Mouse (Mus musculus) urinary bladder, postnatal 14 days (tissue): ENCODE data around the gene Lamb1.

Experiments used
- DNase-seq: peaks from one replicate; pipeline ENCODE4 v3.0.0; 2021; ENCODE audit warnings: low spot score

Gene Lamb1

DNA sequence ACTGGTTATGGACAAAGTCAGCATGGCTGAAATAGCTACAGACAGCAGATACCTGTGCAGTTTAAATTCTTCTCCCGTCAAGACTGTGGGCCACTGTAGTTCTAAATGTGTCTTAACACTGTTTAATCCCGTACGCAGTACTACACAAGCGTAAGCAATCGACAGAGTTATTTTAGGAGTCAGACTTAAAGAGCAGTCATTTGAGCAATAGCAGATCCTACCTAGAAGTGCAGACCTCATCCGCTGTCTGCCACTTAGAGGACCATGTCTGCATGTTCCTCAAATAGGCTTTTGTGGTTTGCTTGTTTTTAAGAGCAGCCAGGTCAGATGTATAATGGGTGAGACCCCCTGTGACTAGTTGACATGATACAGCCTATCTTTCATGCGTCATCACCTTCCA is 49.3 kb downstream of the Lamb1 start:
- DNase-seq = no peak

GRCm38 (mm10) chr12:31315961-31316360 is 50.9 kb downstream of the Lamb1 start:
- no peak for DNase-seq

DNA sequence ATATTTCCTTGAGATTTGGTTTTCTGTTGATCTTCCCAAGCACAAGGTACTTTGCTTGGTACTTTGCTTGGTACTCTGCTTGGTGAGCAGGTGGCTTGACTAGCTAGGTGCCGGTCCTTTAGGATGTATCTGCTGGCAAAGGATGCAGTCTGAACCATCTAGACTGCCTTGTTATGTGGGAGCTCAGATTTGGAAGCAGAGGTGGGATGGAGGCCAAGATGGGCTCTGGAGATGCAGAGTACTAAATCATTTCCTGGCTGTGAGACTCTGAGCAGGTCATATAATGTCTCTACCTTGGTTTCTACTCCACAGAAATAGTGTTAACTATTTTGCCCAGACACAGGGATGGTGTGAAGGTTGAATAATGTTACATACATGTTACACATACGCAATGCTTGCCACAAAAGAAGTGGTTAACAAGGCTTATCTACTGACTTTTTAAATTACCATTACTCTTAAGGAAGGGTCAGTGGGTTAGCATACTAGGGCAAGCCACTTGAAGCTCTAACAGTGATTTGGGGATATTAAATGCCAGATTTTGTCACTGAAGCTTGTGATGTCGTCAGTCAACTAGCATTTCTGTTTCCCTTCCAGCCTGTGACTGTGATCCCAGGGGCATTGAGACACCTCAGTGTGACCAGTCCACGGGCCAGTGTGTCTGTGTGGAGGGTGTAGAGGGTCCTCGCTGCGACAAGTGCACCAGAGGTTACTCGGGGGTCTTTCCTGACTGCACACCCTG is 52.8 kb downstream of the Lamb1 start:
- no peak for DNase-seq

- DNase-seq = no peak
Measured at GRCm38 (mm10) chr12:31318409-31318963, 53.5 kb downstream of the Lamb1 start.

- no peak for DNase-seq
Measured at GRCm38 (mm10) chr12:31320817-31321216, 55.8 kb downstream of the Lamb1 start.

DNA sequence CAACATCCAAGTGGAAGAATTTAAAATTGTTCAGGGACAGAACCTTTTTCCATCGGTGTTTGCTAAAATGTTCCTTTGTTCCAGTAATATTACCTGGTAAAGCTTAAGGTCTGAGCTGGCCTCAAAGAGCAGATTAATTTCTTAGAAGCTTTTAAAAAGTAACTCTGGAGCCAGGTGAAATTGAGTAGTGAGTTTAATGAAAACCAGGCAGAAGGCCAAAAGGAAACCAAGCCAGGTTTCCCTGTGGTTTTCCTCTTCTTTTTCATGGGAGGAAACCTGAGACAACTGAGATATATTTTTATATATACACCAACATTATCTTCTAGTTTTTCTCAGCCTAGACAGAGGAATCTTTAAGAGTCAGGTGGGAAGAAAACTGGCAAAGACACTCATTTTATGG is 56.5 kb downstream of the Lamb1 start:
- DNase-seq = no peak

- no peak for DNase-seq
Measured at GRCm38 (mm10) chr12:31323136-31323695, 58.2 kb downstream of the Lamb1 start.

- DNase-seq = no peak
Measured at GRCm38 (mm10) chr12:31327139-31327538, 62.1 kb downstream of the Lamb1 start.

DNA sequence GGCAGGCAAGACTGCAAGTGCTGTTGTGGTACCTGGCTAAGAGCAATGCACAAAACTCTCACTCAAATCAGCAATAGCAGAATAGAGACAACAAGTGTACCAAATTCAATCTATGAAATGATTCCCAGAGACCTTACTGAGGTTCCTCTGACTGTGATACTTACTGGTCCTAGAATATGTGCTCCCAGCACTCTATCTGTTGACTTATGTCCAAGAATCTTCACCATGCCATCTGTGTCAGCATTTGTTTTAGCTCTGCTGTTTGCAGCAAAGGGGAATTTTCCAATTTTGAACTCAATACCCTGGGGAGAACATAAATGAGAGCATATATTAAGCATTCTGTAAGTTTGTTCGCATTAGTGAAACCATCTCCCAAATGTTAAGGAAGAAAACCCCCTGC is 68.2 kb downstream of the Lamb1 start:
- DNase-seq = no peak

DNA sequence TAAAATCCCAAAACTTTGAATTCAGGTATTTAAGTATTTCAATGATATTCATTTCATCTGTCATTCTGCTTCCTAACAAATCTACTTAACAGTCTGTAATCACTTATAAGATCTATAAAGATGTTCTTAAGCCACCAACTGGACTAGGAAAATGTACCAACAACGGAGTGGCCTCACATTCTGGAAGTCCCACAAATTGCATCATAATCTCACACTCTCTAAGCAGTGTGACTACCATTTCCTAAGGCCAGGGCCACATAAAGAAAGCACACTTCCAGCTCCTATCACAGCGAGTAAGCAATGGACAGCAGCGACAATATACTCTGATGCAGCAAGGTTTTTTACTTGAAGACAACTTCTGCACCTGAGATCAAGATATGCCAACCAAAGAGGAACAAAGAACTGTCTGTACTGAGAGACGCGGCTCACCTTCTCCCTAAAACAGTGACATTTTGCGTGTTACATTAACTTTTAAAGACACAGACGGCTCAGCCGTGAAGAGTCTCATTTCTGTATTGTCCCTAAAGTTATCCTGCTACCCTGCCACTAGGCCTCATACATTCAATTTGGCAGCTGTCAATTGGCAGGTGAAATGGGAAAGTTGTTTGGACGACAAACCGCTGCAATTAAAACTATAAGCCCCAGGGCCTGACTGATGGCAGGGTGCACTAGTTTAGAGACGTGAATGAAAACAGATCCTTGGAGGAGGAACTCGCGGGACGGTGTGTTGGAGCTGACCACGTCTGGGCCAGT is 85.3 kb downstream of the Lamb1 start:
- no peak for DNase-seq

DNA sequence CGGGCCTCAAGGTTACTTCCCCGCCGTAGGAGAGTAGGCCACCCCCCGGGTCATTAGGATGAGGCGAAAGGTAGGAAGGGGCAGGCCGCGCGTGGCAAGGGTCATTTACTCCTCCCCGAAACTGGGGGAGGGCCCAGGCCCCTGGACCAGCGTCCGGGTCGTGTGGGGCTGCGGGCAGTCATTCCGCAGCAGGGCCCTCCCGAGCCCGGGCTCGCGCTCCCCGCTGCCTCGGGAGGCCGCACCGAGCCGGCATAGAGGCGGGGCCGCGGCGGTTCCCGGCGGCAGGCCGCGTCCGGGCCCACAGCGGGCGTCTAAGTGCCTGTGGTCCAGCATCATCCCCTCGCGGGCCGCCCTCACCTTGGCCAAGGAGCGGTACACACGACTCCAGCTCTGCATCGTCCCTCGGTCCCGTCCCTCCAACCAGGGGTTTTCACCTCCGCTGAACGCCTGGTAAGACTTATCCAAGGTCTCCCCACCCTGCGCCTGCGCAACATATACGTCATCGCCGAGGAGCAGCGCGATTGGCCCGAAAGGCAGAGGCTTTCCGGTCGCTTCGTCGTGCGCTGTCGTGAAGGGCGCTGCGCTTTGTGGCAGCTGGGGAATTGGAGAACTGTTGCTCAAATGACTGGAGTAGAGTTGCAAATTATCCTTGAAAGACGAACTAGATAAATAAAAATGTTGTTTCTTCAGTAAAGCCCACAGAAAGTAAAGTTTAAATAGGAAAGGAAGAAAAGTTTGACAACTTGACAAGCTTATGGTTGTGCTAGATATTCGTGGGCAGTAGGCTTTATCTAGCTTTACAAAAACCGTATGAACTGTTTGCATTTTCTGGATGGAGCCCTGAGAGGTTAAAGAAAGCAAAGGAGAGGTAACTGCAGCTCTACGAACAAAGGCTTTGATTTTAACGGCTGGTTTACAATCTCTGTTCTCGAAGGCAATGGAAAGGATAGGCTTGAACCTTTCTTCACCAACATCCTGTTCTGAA is 86.2 kb downstream of the Lamb1 start, which contains the start of gene Dld:
Dld (minus strand) TSS at position 510 of the 985 bp plus-strand sequence.
- DNase-seq = peak; percentile 97

DNA sequence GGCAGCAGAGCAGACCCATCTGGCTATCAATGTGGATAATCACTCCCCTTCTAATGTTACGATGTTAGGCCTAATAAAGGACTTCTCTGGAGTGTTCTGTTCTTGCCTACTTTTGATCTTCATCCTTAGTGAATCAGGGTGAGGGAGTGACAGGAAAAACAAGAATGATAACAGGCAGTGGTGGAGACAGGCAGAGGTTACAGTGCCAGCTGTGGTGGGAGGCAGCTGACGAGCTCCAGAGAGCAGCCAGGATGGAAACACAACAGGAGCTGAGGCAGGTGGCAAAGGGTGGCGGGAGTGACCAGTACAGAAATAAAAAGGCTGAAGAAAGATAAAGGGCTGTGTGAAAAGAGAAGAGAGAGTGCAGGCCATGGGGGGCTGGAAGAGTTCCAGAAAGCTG is 101.4 kb downstream of the Lamb1 start:
- no peak for DNase-seq

DNA sequence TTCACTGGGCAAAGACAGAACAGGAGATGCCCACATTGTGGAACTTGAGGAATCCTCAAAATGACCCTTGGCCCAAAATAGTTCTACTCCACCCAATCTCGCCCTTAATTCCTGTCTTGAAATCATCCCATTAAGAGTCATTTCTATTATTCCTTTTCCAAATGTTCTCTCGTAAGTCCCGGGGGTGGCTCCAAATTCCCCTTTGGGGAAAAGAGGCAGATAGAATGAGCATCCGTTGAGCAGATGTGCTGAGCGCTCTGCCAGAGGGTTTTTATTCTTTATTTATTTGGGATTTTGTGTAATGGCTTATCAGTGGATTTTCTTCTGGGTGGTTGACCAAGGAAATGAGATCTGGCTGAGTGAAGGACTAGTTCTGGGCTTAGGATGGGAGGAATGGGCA is 102.7 kb downstream of the Lamb1 start:
- DNase-seq = no peak

- DNase-seq = no peak
Measured at GRCm38 (mm10) chr12:31369118-31369517, 104.1 kb downstream of the Lamb1 start.

DNA sequence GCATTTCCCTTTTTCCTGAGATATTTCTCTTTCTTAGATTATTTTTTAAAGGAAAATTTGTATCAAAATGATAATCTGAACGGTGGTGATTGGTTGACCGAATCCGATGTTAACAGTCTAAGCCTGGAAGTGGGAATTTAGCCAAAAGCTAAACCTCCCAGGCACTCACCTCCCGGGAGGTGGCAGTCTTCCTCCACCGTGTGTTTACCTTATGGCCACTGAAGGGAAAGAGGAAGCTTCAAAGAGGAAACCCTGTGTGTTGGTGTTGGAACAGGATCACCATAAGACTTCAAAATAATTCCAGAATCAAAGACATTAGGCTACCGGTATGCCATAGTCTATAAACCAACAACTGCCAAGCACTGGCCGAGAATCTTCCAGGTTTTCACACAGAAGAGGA is 104.6 kb downstream of the Lamb1 start:
- DNase-seq = no peak

DNA sequence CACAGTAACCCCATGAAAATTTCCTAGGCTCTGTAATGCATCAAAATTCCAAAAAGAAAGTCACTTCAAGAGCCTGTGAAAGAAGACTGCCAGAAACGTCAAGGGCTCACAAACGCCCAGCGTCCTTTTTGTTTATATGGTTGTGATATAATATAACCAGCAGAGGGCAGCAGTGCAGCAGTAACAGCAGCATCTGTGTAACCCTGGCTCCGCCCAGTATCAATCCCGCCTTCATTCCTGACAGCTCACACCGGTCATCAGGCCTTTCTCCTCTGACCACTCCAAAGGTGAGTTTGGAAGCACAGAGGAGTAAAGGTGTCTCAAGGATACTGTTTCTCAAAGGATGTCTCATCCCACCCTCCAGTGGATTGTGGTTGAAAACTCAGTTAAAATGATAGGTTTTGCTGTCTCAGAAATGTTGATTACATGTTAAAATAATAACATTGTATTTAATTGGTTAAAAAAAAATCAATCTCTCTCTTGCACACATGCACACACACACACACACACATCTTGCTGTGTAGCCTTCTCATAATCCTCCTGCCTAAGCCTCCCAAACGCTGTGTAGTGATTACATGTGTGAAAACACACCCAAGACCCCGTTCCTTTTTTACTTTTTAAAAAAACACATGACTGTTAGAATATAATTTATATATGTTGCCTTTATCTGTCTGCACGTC is 109.7 kb downstream of the Lamb1 start:
- peak; percentile 72 for DNase-seq

GRCm38 (mm10) chr12:31375283-31375615 is 110.2 kb downstream of the Lamb1 start:
- no peak for DNase-seq

- peak; percentile 24 for DNase-seq
Measured at GRCm38 (mm10) chr12:31376326-31376950, 111.4 kb downstream of the Lamb1 start.

DNA sequence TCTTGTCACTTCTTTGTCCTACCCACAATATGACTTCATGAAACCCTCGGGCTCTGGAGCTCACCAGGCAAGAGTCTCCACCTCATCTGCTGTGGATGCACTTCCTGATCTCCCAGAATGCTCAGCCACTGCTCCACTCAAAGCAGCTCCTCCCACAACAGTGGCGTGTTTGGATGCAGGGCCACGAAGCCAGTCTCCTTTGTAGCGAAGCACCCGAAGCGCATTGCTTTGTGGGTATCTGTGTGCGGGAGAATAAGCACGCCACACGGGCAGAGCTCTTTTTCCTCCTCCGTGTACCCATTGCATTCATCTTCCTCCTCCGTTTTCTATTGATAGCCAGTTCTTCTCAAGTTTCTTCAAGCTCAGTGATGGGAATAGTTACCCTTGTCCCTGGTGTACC is 112.2 kb downstream of the Lamb1 start:
- DNase-seq = no peak
